In the genomic region with DNA sequence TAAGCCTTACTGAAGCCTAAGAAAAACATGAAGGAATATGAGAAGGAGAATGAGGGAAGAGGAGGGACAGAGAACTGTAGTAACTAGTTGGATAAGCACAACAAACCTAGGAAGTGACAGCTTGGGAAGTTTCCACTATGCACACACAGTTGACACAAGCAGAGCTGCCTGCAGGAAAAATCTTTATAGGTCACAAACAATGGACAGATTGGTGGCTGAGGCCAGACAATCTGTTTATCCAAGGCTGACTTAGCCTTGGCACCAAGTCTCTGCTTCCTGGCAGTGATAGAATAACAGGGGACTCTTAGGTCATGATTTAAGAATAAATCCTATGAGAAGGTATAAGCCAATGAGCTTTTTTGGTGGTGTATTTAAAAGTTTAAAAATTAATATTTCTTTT, we compare ENCODE assay signal across 11 mouse cellular contexts. TPM values are rescaled to one million over a fixed set of nuclear protein-coding genes. Genes with fewer than 3 reads are reported as not detected.
A peak's percentile ranks its signal among the peaks of the same experiment; 100 is the strongest.
DNase-seq lines count a peak whose midpoint lies in the region.
"Had no signal": no experiment of that assay in that cellular context is flagged by ENCODE, and none has a peak within 500 bp of the region (broad histone marks: within the 10 kb centered on the region; RNA-seq: fewer than 3 reads in every experiment).

No protein-coding gene starts in this region.

- intact Hi-C loops in heart, postnatal 10 days (cut with DNase I), result no loop called here

- DNase-seq in adrenal gland, adult 2 months, result peak; percentile 45
- DNase-seq in adrenal gland, postnatal 4 days (ENCODE audit: low spot score in 2 of 2), result no peak
- peak; percentile 70 for DNase-seq in adipocyte (ENCODE audit: low spot score)
- peak; percentile 96 for DNase-seq in cerebellum, adult 9-11 months
- peak; percentile 50 to 58 for DNase-seq in heart, postnatal 10 days
- no peak for DNase-seq in frontal cortex, postnatal 14 days (ENCODE audit: low spot score in 2 of 2)
- DNase-seq in right cerebral cortex, postnatal 10 days (ENCODE audit: low spot score in 2 of 2), result no peak
- no peak for DNase-seq in kidney, postnatal 4 days
- DNase-seq: kidney, postnatal 25 days; spleen, adult 18-20 months had no signal

RNA-seq across cellular contexts. Expression of a gene that starts 20.6 kb away (rescaled TPM):
- total RNA-seq in adrenal gland, adult 2 months (2021), result 1 to 10 TPM; 1.1 to 1.3 TPM
- 0.35 TPM in 1 of 2 replicates, not detected in the other for polyA plus RNA-seq in adrenal gland, adult 2 months (2012; rRNA removed)
- total RNA-seq in adrenal gland, postnatal 4 days (2021), result 10 to 100 TPM; 37.6 to 69.0 TPM
- total RNA-seq in heart, postnatal 10 days (2021), result 1 to 10 TPM; 1.7 to 2.5 TPM
- polyA plus RNA-seq: macrophage had no signal

Comparison
In these comparisons a context has a peak if more than half of its experiments do, and no peak if none do; other contexts are left out.
1. DNase-seq: peak in adrenal gland, adult 2 months (single experiment), adipocyte (single experiment), cerebellum, adult 9-11 months (single experiment) and heart, postnatal 10 days (2 of 2); none in adrenal gland, postnatal 4 days (0 of 2), frontal cortex, postnatal 14 days (0 of 2), right cerebral cortex, postnatal 10 days (0 of 2) and kidney, postnatal 4 days (0 of 2).
2. RNA of a gene that starts 20.6 kb away (total RNA-seq): 37.6 to 69.0 TPM in adrenal gland, postnatal 4 days; 1.7 to 2.5 TPM in heart, postnatal 10 days and 1.1 to 1.3 TPM in adrenal gland, adult 2 months; every median in the first group is over 10 times any median in the second.